Mouse (Mus musculus): ENCODE results near the gene Irf5. TPM values are rescaled to one million over a fixed set of nuclear protein-coding genes. Genes with fewer than 3 reads are reported as not detected.

Irf5 gene
- polyA plus RNA-seq, 1 experiment from 2014 or later, result 4.6 TPM

DNA sequence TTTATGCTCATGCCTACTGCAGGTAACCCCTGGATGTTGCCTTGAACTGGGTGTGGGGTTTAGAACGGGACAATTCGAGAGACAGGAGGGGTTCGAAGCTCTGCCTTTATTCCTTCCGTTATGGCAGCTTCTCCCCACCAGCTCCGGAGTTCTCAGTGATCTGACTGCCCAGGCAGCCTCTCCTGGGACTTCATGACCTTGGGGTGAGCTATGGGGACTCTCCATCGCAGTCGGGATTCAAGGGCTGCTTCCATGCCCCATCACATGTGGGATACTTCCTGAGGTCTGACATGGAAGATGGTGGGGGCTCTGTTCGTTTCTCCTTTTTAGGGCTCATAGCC is 1.7 kb downstream of the Irf5 start:
- no peak for ATAC-seq (ENCODE audit: insufficient number of reproducible peaks, insufficient read depth, low FRiP score, low TSS enrichment, low read depth)
- peaks cover 56% of the 10 kb centered on the region for H3K27me3 ChIP-seq
- no peaks in the 10 kb centered on the region for H3K9me3 ChIP-seq

GRCm38 (mm10) chr6:29528561-29529443 is 2.4 kb downstream of the Irf5 start:
- Histone ChIP-seq H3K4me2 (peak overlapping the region; percentile 98), H3K4me3 (peak overlapping the region; percentile 59), H3K36me3 (no peaks in the 10 kb centered on the region; the same call in 1 of the 2 replicates), H3K27ac (no peak overlapping the region), H3K9me3 (no peaks in the 10 kb centered on the region), H3K27me3 (peaks cover 56% of the 10 kb centered on the region), H3K4me1 (peaks cover 38% of the 10 kb centered on the region), H3K9ac (no peak overlapping the region)
- no peak for ATAC-seq (ENCODE audit: insufficient number of reproducible peaks, insufficient read depth, low FRiP score, low TSS enrichment, low read depth)
- WGBS, result 20% methylated on average over 13 of the region's 13 CpGs

More for the DNA sequence above, 1.7 kb downstream of the Irf5 start:
- 14% methylated on average over 8 of the region's 8 CpGs for WGBS
- H3K36me3 ChIP-seq, result no peaks in the 10 kb centered on the region
- no peak overlapping the region for H3K27ac ChIP-seq
- no peak overlapping the region for H3K9ac ChIP-seq
- H3K4me1 ChIP-seq, result peaks cover 38% of the 10 kb centered on the region
- H3K4me3 ChIP-seq, result peak overlapping the region; percentile 59
- H3K4me2 ChIP-seq, result peak overlapping the region; percentile 98

DNA sequence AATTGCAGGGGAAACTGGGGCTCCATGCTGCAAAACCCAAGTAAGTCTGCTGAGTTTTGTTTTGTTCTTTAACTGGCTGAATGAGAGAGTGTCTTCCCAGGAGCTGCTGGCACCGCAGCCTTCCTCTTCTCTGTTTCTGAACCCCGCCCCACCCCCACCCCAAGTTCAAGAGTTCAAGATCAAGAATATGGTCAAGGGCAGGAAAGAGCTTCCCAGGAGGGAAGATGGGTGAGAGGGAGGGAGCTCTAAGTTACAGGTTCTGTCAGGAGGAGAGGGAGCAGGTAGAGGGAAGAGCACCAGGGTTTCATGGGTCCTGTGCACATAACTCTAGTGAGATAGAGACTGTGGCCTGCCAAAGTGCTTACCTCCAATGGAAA is 3.0 kb downstream of the Irf5 start:
- peaks cover 38% of the 10 kb centered on the region for H3K4me1 ChIP-seq
- H3K9me3 ChIP-seq, result no peaks in the 10 kb centered on the region
- H3K36me3 ChIP-seq, result peaks cover 2% of the 10 kb centered on the region; the same call in 1 of the 2 replicates
- peaks cover 56% of the 10 kb centered on the region for H3K27me3 ChIP-seq
- no peak for ATAC-seq (ENCODE audit: insufficient number of reproducible peaks, insufficient read depth, low FRiP score, low TSS enrichment, low read depth)
- no peak overlapping the region for H3K27ac ChIP-seq
- no peak overlapping the region; the same call in 1 of the 2 replicates for H3K4me2 ChIP-seq
- no peak overlapping the region for H3K9ac ChIP-seq
- 36% methylated on average over 2 of the region's 2 CpGs for WGBS
- no peak overlapping the region for H3K4me3 ChIP-seq

DNA sequence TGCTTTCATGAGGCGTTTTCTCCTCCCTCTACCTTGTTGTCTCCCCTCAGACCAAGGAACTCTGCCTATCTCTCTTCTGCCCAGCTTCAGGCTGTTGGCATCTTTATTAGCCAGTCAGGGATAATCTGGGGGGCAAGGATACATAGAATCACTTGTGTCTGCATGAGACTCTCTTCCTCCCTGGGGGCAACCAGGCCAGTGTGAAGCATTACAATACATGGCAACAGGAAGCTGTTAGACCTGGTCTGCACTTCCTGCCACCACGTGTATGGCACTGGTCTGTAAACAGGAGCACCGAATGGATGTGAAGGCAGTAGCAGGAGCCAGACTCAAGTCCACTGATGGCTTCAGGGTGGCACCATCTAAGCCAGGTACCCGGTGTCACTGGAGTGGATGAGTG is 3.6 kb downstream of the Irf5 start:
- Histone ChIP-seq H3K4me2 (no peak overlapping the region), H3K27me3 (peaks cover 56% of the 10 kb centered on the region), H3K27ac (no peak overlapping the region), H3K36me3 (peaks cover 2% of the 10 kb centered on the region; the same call in 1 of the 2 replicates), H3K9me3 (no peaks in the 10 kb centered on the region), H3K4me1 (peaks cover 38% of the 10 kb centered on the region), H3K9ac (no peak overlapping the region), H3K4me3 (no peak overlapping the region)
- ATAC-seq (ENCODE audit: insufficient number of reproducible peaks, insufficient read depth, low FRiP score, low TSS enrichment, low read depth), result no peak
- 46% methylated on average over 4 of the region's 4 CpGs for WGBS

- 59% methylated on average over 6 of the region's 6 CpGs for WGBS
- Histone ChIP-seq H3K9me3 (no peaks in the 10 kb centered on the region), H3K27me3 (peaks cover 11% of the 10 kb centered on the region), H3K9ac (no peak overlapping the region), H3K27ac (no peak overlapping the region), H3K36me3 (peaks cover 12% of the 10 kb centered on the region), H3K4me1 (no peaks in the 10 kb centered on the region), H3K4me3 (no peak overlapping the region), H3K4me2 (no peak overlapping the region)
- ATAC-seq (ENCODE audit: insufficient number of reproducible peaks, insufficient read depth, low FRiP score, low TSS enrichment, low read depth), result no peak
Observed at GRCm38 (mm10) chr6:29535316-29535715, 8.9 kb downstream of the Irf5 start.

- ATAC-seq (ENCODE audit: insufficient number of reproducible peaks, insufficient read depth, low FRiP score, low TSS enrichment, low read depth), result no peak
- Histone ChIP-seq H3K36me3 (peaks cover 23% of the 10 kb centered on the region), H3K27ac (no peak overlapping the region), H3K9me3 (no peaks in the 10 kb centered on the region), H3K4me2 (no peak overlapping the region), H3K27me3 (no peaks in the 10 kb centered on the region), H3K4me3 (no peak overlapping the region), H3K4me1 (no peaks in the 10 kb centered on the region), H3K9ac (0 out of 2 replicates have a peak overlapping the region, but pooled peaks have one; percentile 7)
- 60% methylated on average over 4 of the region's 4 CpGs for WGBS
Observed at GRCm38 (mm10) chr6:29536651-29537193, 10.3 kb downstream of the Irf5 start.

DNA sequence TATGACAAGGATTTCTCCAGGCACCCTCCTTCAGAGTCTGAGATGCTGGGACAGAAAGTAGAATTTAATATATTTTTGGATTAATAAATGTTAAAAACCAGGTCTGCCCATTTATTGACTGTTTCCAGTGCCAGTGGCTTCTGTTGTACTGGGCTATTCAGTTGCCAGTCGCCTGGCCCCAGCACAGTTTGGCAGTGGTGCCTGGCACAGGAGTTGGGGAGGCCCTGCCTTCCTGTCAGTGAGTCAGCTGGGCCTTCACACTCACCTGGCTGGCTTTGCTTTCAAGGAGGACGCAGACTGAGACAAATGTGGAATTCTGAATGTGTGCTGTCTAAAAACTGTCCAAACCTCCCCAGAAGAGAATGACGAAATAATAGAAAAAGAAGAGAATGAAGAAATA is 10.8 kb downstream of the Irf5 start:
- Histone ChIP-seq H3K36me3 (peaks cover 28% of the 10 kb centered on the region), H3K4me1 (no peaks in the 10 kb centered on the region), H3K9me3 (no peaks in the 10 kb centered on the region), H3K4me2 (no peak overlapping the region), H3K27me3 (no peaks in the 10 kb centered on the region), H3K4me3 (no peak overlapping the region), H3K9ac (no peak overlapping the region), H3K27ac (no peak overlapping the region)
- no peak for ATAC-seq (ENCODE audit: insufficient number of reproducible peaks, insufficient read depth, low FRiP score, low TSS enrichment, low read depth)
- 84% methylated on average over 3 of the region's 3 CpGs for WGBS

GRCm38 (mm10) chr6:29539502-29539901 is 13.1 kb downstream of the Irf5 start:
- H3K27ac ChIP-seq, result no peak overlapping the region
- no peaks in the 10 kb centered on the region for H3K4me1 ChIP-seq
- H3K9ac ChIP-seq, result no peak overlapping the region
- H3K9me3 ChIP-seq, result no peaks in the 10 kb centered on the region
- no peak overlapping the region for H3K4me2 ChIP-seq
- no peak for ATAC-seq (ENCODE audit: insufficient number of reproducible peaks, insufficient read depth, low FRiP score, low TSS enrichment, low read depth)
- H3K4me3 ChIP-seq, result no peak overlapping the region
- H3K36me3 ChIP-seq, result peaks cover 43% of the 10 kb centered on the region
- no peaks in the 10 kb centered on the region for H3K27me3 ChIP-seq
- 85% methylated on average over 8 of the region's 8 CpGs for WGBS

DNA sequence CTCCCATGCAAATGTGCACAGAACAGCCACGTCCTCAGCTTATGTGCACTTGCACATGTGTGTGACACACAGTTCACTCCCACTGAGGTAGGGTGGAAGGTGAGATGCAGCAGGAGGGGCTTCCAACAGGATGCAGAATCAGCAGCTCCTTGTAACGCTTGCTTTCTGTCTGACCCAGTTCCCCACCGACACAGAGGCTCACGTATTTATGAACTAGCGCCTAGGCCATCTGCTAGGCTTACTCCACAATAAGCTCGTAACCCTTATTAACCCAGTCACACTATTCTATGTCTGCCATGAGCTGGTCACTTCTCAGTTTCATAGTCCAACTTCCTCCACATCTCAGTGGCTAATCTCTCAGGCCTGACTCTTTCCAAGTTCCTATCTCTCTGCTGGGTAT is 13.8 kb downstream of the Irf5 start:
- peaks cover 49% of the 10 kb centered on the region for H3K36me3 ChIP-seq
- 83% methylated on average over 6 of the region's 6 CpGs for WGBS
- no peak overlapping the region for H3K9ac ChIP-seq
- H3K4me3 ChIP-seq, result no peak overlapping the region
- no peaks in the 10 kb centered on the region for H3K27me3 ChIP-seq
- no peak overlapping the region for H3K27ac ChIP-seq
- no peak overlapping the region for H3K4me2 ChIP-seq
- no peak for ATAC-seq (ENCODE audit: insufficient number of reproducible peaks, insufficient read depth, low FRiP score, low TSS enrichment, low read depth)
- no peaks in the 10 kb centered on the region for H3K4me1 ChIP-seq
- H3K9me3 ChIP-seq, result no peaks in the 10 kb centered on the region

- Histone ChIP-seq H3K4me3 (no peak overlapping the region), H3K9ac (no peak overlapping the region), H3K4me1 (no peaks in the 10 kb centered on the region), H3K9me3 (no peaks in the 10 kb centered on the region), H3K27ac (no peak overlapping the region), H3K36me3 (peaks cover 56% of the 10 kb centered on the region), H3K27me3 (no peaks in the 10 kb centered on the region), H3K4me2 (no peak overlapping the region)
- no peak for ATAC-seq (ENCODE audit: insufficient number of reproducible peaks, insufficient read depth, low FRiP score, low TSS enrichment, low read depth)
- 93% methylated on average over 1 of the region's 1 CpGs for WGBS
Observed at GRCm38 (mm10) chr6:29540956-29541355, 14.5 kb downstream of the Irf5 start.

DNA sequence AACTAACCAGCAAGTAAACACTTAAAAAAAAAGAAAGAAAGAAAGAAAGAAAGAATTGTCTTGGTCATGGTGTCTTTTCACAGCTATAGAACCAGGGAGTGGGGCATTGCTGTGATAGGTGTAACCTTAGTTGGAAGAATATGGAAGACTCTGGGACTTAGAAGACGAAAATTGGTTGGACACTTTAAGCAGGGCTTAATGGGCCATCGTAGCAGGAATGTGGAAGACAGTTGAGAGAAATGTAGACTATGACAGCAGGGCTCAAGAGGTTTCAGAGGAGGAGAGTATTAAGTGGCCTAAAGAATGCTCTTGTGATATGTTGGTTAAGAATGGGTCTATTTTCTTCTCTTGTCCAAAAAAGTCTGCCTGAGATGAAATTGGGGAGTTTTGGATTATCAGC is 19.2 kb downstream of the Irf5 start:
- Histone ChIP-seq H3K9me3 (no peaks in the 10 kb centered on the region), H3K27me3 (no peaks in the 10 kb centered on the region), H3K4me1 (no peaks in the 10 kb centered on the region), H3K27ac (no peak overlapping the region), H3K4me3 (no peak overlapping the region), H3K9ac (no peak overlapping the region), H3K4me2 (no peak overlapping the region), H3K36me3 (peaks cover 80% of the 10 kb centered on the region)
- WGBS, result 96% methylated on average over 2 of the region's 2 CpGs
- no peak for ATAC-seq (ENCODE audit: insufficient number of reproducible peaks, insufficient read depth, low FRiP score, low TSS enrichment, low read depth)

GRCm38 (mm10) chr6:29547582-29547981 is 21.2 kb downstream of the Irf5 start:
- Histone ChIP-seq H3K4me3 (no peak overlapping the region), H3K27me3 (no peaks in the 10 kb centered on the region), H3K9ac (no peak overlapping the region), H3K36me3 (peaks cover 82% of the 10 kb centered on the region), H3K4me2 (no peak overlapping the region), H3K9me3 (no peaks in the 10 kb centered on the region), H3K4me1 (no peaks in the 10 kb centered on the region), H3K27ac (no peak overlapping the region)
- ATAC-seq (ENCODE audit: insufficient number of reproducible peaks, insufficient read depth, low FRiP score, low TSS enrichment, low read depth), result no peak
